Mouse (Mus musculus): Measurements from ENCODE around the gene Tbc1d1. TPM values are rescaled to one million over a fixed set of nuclear protein-coding genes. Genes with fewer than 3 reads are reported as not detected.
A peak's percentile ranks its signal among the peaks of the same experiment; 100 is the strongest.

Tbc1d1 gene
- polyA plus RNA-seq, 1 experiment from 2014 or later = 18.1 TPM

DNA sequence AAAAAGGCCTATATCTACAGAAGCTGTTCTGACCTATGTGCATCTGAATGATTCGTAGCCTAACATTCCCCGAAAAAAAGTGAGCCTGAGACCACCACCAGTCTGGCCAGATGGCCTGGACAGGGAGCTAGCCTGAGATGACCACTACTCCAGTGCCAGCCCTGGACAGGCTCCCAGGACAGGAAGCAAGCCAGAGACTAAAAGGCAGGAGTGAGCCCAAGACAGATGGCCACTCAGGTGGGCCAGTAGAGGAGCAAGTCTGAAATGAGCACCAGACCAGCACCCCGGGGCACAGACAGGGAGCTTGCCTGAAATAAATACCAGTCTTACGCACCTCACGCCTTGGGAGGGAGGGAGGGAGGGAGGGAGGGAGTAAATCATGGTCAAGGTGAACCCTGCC lies 11.8 kb upstream of the Tbc1d1 start:
- Histone ChIP-seq H3K9me3 (replicated peaks) (no peaks in the 10 kb centered on the region), H3K27me3 (no peaks in the 10 kb centered on the region), H3K9ac (no peak overlapping the region), H3K4me3 (replicated peaks) (no peak overlapping the region), H3K27ac (replicated peaks) (no peak overlapping the region), H3K4me2 (replicated peaks) (no peak overlapping the region), H3K36me3 (no peaks in the 10 kb centered on the region), H3K4me1 (0 out of 2 replicates have a peak, but pooled peaks cover 3% of the 10 kb centered on the region)
- 72% methylated on average over 5 of the region's 5 CpGs for WGBS
- ATAC-seq (ENCODE audit: insufficient number of reproducible peaks, low FRiP score, low TSS enrichment, low read depth) = no peak

DNA sequence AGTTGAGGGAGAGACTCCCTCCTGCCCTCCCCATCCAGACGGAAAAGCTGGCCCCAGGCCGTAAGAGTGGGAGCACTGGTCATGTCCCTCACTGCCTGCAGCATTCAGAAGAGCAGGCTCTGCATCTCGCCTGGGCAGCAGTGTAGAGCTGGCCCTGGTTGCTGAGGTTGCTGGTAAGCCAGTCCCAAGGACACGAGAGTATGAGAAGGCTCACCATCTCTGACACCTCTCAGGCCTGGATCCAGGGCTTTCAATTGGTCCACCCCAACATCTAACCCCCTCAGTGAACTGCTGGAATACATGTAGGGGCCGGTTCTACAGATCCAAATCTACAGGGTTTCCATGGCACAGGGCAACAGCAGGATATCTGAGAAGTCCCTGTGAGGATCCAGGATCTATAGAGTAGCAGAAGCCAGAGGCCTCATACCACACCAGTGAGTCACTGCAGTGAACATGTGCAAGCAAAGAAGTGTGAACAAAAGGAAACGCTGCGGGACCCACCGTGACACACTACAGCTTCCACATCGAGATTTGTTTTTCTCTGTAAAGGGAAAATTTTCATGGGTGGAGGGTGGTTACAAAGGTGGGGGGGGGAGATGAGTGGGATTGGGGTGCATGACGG lies 9.6 kb upstream of the Tbc1d1 start:
- ATAC-seq (ENCODE audit: insufficient number of reproducible peaks, low FRiP score, low TSS enrichment, low read depth) = peak; percentile 24; the same call in 1 of the 2 replicates

DNA sequence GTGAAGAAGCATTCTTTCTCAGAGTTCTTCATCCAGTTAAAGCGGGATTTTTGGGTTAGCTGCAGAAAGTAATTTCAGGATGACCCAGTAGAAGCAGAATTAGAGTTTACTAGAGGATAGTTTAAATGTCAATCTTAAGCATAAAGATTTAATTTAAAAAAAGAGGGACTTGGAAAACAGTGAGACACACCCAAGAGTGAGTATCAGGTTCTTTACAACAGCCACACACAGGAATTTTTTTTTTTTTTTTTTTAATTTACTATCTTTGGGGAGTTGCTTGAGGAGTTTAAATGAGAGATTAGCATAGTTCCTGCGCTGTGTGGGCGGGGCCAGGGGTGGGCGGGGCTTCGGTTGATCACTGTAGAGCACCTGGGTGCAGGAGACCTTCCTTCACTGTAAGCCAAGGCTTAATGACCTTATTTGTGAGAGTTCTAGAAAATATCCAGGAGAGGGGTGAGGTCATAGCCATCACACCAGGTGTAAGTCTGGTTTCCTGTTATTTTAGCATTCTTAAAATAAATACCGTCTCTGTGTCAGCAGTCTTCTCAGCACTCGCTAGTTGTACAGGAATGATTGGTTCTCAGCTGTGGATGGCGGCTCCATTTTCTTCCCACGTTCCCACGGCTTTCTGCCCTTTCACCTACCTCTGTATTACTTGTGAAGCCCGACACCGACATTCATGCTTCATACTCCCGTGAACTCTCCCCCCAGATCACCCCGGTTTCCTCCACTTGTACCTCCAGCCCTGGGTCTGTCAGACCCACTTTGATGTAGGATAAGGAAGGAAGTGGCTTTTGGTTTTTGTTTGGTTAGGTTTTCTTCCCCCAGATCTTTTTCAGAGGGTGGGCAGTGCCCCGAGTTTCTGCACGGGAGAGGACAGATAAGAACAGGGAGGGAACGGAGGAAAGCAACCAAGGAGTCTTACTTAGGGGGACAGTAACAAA lies 6.6 kb upstream of the Tbc1d1 start:
- Histone ChIP-seq H3K4me2 (replicated peaks) (peak overlapping the region; percentile 21), H3K36me3 (no peaks in the 10 kb centered on the region), H3K9me3 (replicated peaks) (no peaks in the 10 kb centered on the region), H3K27me3 (no peaks in the 10 kb centered on the region), H3K27ac (replicated peaks) (no peak overlapping the region), H3K4me3 (replicated peaks) (no peak overlapping the region), H3K4me1 (0 out of 2 replicates have a peak, but pooled peaks cover 3% of the 10 kb centered on the region), H3K9ac (no peak overlapping the region)
- ATAC-seq (ENCODE audit: insufficient number of reproducible peaks, low FRiP score, low TSS enrichment, low read depth) = no peak
- WGBS = 22% methylated on average over 17 of the region's 17 CpGs

More for the DNA sequence above, 9.6 kb upstream of the Tbc1d1 start:
- Histone ChIP-seq H3K4me3 (replicated peaks) (no peak overlapping the region), H3K9ac (no peak overlapping the region), H3K27me3 (no peaks in the 10 kb centered on the region), H3K4me1 (0 out of 2 replicates have a peak, but pooled peaks cover 3% of the 10 kb centered on the region), H3K4me2 (replicated peaks) (no peak overlapping the region), H3K36me3 (no peaks in the 10 kb centered on the region), H3K27ac (replicated peaks) (no peak overlapping the region), H3K9me3 (replicated peaks) (no peaks in the 10 kb centered on the region)
- 53% methylated on average over 10 of the region's 10 CpGs for WGBS

DNA sequence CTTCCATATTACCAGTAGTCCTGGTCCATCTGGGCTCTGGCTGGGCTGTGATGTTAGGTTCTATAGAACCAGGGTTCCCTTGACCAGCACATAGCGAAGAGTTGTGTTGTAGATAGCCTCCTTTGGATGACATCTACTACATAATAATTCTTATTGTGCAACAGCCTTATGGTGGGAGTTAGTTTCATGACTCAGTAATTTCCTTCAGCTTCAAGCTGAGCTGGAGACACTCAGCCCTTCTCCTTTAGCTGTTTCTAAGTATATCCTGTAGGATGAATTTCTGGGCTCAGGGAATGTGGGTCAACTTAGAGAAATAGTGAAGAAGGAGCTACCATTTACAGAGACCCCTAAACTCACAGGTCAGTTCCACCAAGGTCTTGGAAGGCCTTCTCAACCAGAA lies 2.8 kb upstream of the Tbc1d1 start:
- no peak overlapping the region for H3K27ac ChIP-seq (replicated peaks)
- H3K4me1 ChIP-seq = no peaks in the 10 kb centered on the region; the same call in 1 of the 2 replicates
- no peak overlapping the region for H3K4me2 ChIP-seq (replicated peaks)
- H3K4me3 ChIP-seq (replicated peaks) = no peak overlapping the region
- 87% methylated on average over 1 of the region's 1 CpGs for WGBS
- H3K9me3 ChIP-seq (replicated peaks) = no peaks in the 10 kb centered on the region
- H3K9ac ChIP-seq = no peak overlapping the region
- ATAC-seq (ENCODE audit: insufficient number of reproducible peaks, low FRiP score, low TSS enrichment, low read depth) = no peak
- no peaks in the 10 kb centered on the region for H3K36me3 ChIP-seq
- peaks cover 5% of the 10 kb centered on the region for H3K27me3 ChIP-seq

DNA sequence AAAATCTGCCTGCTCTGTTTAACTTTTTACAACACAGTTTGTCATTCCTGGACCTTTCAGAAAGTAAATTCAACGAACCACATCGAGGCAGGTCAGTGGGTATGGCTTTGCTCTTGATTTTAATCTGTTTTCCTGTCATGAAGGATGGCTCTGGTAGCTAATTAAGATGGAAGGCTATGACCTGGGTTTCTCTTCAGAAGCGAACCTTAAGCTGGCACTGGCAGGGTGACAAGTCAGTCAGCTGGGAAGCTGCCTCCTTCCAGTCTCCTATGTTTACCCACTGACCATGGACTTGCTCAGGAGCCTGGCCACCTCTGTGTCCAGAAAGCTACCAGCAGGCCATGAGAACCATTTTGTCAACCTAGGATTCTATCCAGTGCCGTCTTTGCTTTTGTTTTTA lies 474 bp downstream of the Tbc1d1 start:
- Histone ChIP-seq H3K4me1 (peaks cover 17% of the 10 kb centered on the region), H3K27me3 (peaks cover 31% of the 10 kb centered on the region), H3K9ac (0 out of 2 replicates have a peak overlapping the region, but pooled peaks have one; percentile 15), H3K36me3 (no peaks in the 10 kb centered on the region), H3K9me3 (replicated peaks) (no peaks in the 10 kb centered on the region), H3K27ac (replicated peaks) (0 out of 2 replicates have a peak overlapping the region, but pooled peaks have one; percentile 22), H3K4me3 (replicated peaks) (0 out of 2 replicates have a peak overlapping the region, but pooled peaks have one; percentile 6), H3K4me2 (replicated peaks) (peak overlapping the region; percentile 32)
- ATAC-seq (ENCODE audit: insufficient number of reproducible peaks, low FRiP score, low TSS enrichment, low read depth) = no peak
- 52% methylated on average over 4 of the region's 4 CpGs for WGBS

DNA sequence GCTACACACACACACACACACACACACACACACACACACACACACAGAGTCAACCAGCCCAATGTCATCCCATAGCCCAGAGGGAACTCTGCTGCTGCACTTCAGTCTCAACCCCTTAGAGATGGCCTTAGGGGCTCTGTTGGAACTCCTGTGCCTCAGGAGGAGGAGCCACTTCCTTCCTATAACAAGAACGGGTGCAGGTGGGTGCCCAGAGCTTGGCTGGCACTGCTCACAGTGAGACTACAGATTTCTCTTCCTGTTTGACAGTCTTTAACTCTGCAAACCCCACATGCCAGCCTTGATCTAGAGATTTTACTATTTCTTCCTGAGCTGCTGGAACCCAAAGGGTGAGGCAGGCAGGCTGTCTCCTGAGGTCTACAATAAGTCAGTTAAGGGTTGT lies 1.8 kb downstream of the Tbc1d1 start:
- H3K4me3 ChIP-seq (replicated peaks) = no peak overlapping the region
- ATAC-seq (ENCODE audit: insufficient number of reproducible peaks, low FRiP score, low TSS enrichment, low read depth) = no peak
- peaks cover 17% of the 10 kb centered on the region for H3K4me1 ChIP-seq
- H3K36me3 ChIP-seq = no peaks in the 10 kb centered on the region
- WGBS = 32% methylated on average over 1 of the region's 1 CpGs
- no peak overlapping the region for H3K27ac ChIP-seq (replicated peaks)
- no peak overlapping the region for H3K9ac ChIP-seq
- peaks cover 38% of the 10 kb centered on the region for H3K27me3 ChIP-seq
- H3K4me2 ChIP-seq (replicated peaks) = no peak overlapping the region
- no peaks in the 10 kb centered on the region for H3K9me3 ChIP-seq (replicated peaks)

DNA sequence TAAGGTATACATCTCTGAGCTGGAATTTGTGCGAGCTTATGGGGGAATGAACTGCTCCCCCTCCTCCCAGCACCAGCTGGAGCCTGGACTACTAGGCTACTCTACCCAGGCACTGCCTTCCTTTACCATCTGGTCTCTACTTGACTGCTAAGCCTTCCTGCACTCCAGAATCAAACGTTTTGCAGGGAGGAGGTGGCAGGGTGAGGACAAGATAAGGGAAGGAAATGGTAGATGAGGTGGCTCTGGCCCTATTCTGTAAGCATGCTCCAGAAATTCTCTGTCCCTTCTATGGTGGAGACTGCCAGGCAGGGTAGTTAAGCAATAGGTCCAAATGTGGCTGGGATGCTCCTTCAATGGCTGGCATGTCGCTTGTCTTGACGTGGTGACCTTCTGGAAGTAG lies 2.4 kb downstream of the Tbc1d1 start:
- peaks cover 38% of the 10 kb centered on the region for H3K27me3 ChIP-seq

DNA sequence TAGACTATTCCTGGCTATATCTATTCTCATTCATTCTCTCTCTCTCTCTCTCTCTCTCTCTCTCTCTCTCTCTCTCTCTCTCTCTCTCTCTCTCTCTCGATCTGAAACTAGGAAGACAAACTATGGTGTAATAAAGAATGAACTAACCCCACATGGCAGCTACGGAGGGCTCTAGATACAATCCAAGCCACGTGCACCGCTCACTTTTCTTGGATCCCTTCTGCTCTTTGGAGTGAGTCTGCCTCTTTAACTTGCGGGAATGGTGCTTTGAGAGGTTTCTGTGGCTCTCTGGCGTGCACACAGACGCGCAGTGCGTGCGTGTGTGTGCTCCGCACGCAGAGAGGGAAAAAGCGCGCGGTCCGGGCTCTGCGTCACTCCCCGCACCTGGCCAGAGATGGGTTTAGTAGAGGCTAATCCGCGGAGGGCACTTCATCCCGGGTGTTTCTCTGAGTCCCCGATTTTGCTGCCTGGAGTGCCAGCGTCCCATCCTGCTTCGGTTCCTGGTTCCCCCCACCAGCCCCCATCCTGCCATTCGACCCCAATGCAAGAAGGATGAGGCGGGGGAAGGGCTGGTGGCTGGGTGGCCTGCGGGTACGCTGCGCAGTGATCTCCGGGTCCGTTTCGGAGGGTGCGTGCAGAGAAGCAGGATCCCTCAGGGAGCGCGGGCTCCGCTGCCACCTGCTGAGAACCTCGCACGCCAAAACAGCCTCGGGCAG lies 3.1 kb downstream of the Tbc1d1 start:
- Histone ChIP-seq H3K27me3 (peaks cover 38% of the 10 kb centered on the region), H3K4me2 (replicated peaks) (peak overlapping the region; percentile 100), H3K9ac (peak overlapping the region; percentile 39; the same call in 1 of the 2 replicates), H3K4me3 (replicated peaks) (peak overlapping the region; percentile 54), H3K27ac (replicated peaks) (no peak overlapping the region), H3K36me3 (no peaks in the 10 kb centered on the region), H3K9me3 (replicated peaks) (no peaks in the 10 kb centered on the region), H3K4me1 (peaks cover 17% of the 10 kb centered on the region)
- WGBS = under 1% methylated on average over 39 of the region's 39 CpGs
- peak; percentile 13; the same call in 1 of the 2 replicates for ATAC-seq (ENCODE audit: insufficient number of reproducible peaks, low FRiP score, low TSS enrichment, low read depth)

More for the DNA sequence above, 2.4 kb downstream of the Tbc1d1 start:
- Histone ChIP-seq H3K36me3 (no peaks in the 10 kb centered on the region), H3K4me2 (replicated peaks) (0 out of 2 replicates have a peak overlapping the region, but pooled peaks have one; percentile 100), H3K27ac (replicated peaks) (no peak overlapping the region), H3K9me3 (replicated peaks) (no peaks in the 10 kb centered on the region), H3K9ac (no peak overlapping the region), H3K4me3 (replicated peaks) (no peak overlapping the region), H3K4me1 (peaks cover 17% of the 10 kb centered on the region)
- 37% methylated on average over 4 of the region's 4 CpGs for WGBS
- ATAC-seq (ENCODE audit: insufficient number of reproducible peaks, low FRiP score, low TSS enrichment, low read depth) = no peak

DNA sequence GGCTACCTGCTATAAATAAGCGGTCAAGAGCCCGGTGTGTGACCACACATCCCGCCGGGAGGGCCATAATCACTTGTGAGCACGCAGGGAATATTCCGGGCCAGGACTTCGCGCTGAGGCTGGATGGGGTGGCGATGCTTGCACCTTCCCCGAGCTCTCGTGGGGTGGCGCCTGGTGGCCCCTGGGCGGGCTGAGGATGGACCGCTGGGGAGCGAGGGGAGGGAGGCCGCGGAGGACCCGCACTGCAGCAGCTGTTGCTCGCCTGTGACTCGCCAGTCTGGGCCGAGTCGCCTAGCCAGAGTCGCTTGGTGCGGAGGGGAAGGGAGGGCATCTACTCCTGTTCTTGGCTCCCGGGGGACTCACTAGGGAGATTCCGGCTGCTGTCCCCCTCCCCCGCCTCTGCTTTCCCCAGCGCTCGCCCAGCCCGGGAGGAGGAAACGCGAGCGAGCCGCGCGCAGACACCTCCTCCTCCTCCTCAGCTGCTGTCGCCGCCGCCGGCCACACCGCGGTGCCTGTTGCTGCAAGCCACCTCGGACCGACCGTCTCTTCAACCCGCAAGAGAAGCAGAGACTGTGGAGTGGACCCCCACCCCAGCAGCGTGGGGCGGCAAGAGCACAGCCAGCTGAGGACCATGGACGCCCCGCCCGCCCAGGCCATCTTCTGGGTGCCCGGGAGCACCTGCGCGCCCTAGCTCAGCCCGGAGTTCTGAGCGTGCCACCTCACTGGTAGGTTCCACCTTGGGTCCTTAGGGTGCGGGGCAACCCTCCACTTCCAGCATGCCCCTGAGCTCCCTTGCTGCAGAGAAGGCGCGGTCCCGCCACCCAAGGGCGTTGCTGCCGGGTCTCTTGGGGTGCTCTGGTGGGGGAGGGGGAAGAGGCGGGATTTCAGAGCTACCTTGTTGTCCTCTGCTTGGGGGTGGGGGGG lies 3.9 kb downstream of the Tbc1d1 start:
- H3K4me3 ChIP-seq (replicated peaks) = peak overlapping the region; percentile 54
- H3K4me2 ChIP-seq (replicated peaks) = peak overlapping the region; percentile 100
- no peaks in the 10 kb centered on the region for H3K36me3 ChIP-seq
- ATAC-seq (ENCODE audit: insufficient number of reproducible peaks, low FRiP score, low TSS enrichment, low read depth) = peak; percentile 78
- H3K27me3 ChIP-seq = peaks cover 38% of the 10 kb centered on the region
- no peak overlapping the region for H3K27ac ChIP-seq (replicated peaks)
- under 1% methylated on average over 63 of the region's 63 CpGs for WGBS
- no peaks in the 10 kb centered on the region for H3K9me3 ChIP-seq (replicated peaks)
- H3K9ac ChIP-seq = peak overlapping the region; percentile 39; the same call in 1 of the 2 replicates
- H3K4me1 ChIP-seq = peaks cover 17% of the 10 kb centered on the region

DNA sequence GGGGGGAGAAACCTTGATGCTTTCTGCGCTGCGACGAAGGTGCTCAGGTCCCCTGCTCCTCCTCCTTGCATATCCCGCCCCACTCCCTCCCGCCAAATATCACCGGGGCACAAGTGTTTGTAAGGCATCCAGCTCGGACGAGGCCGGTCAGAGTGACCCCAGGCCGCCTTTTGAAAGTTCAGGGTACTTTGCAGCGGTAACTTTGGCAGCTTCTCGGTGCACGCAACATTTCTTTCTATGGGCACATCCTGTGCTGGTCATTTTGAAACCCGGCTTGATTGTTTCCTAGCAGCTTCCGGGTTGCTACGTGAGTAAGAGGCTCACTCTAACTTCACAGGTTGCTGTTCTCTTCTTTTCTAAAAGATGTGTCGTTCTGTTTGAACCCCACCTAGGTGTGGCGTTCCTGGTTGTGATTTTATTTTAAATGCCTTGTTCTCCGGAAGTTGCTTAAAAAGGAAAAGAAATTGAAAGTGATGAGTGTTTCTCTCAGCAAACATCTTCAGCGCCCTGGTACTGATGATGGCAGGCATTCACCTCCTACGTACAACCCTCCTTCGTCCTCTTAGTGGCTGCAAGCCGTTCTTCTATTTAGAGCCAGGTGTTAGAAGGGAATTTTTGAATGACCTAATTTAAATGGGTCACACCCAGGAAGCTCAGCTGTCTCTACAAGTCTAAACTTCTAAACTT lies 4.7 kb downstream of the Tbc1d1 start:
- Histone ChIP-seq H3K27me3 (peaks cover 38% of the 10 kb centered on the region), H3K4me1 (peaks cover 17% of the 10 kb centered on the region), H3K9me3 (replicated peaks) (no peaks in the 10 kb centered on the region), H3K4me3 (replicated peaks) (peak overlapping the region; percentile 54), H3K4me2 (replicated peaks) (peak overlapping the region; percentile 100), H3K9ac (no peak overlapping the region), H3K27ac (replicated peaks) (no peak overlapping the region), H3K36me3 (no peaks in the 10 kb centered on the region)
- whole genome bisulfite sequencing = 2% methylated on average over 23 of the region's 23 CpGs
- no peak for ATAC-seq (ENCODE audit: insufficient number of reproducible peaks, low FRiP score, low TSS enrichment, low read depth)
